In the genomic region with DNA sequence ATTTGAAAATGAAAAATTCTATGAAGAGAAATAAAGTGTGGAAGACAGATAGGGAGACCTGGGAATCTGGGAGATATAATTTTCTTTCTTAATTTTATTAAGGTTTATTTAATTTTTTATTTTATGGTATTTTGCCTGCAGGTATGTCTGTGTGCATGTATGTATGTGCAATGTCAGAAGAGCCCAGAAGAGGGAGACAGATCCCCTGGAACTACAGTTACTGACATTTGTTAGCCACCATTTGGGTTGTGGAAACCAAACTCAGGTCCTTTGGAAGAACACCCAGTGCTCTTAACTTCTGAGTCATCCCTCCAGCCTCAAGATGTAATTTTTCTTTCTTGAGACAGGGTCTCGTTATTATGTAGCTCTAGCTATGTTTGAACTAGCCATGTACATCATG, we compare ENCODE assay signal across 19 mouse cellular contexts. TPM values are rescaled to one million over a fixed set of nuclear protein-coding genes. Genes with fewer than 3 reads are reported as not detected.
DNase-seq lines count a peak whose midpoint lies in the region; ATAC-seq and TF ChIP-seq lines count a peak whose summit lies in the region.
"Had no signal": no experiment of that assay in that cellular context is flagged by ENCODE, and none has a peak within 500 bp of the region (broad histone marks: within the 10 kb centered on the region; RNA-seq: fewer than 3 reads in every experiment).

No protein-coding gene starts in this region.

- peak; percentile 47 for TF ChIP-seq CTCF in heart, adult 2 months (IDR thresholded peaks at IDR 0.05)
- peak; percentile 46 for TF ChIP-seq CTCF in lung, postnatal 0 days (IDR thresholded peaks at IDR 0.05)

- no peak for TF ChIP-seq EP300 in heart, adult 2 months (IDR thresholded peaks at IDR 0.05; ENCODE audit: insufficient read depth, low read depth, low read length)
- no peak for TF ChIP-seq EP300 in lung, postnatal 0 days (IDR thresholded peaks at IDR 0.05)

- no peak overlapping the region for H3K4me2 ChIP-seq in lung, postnatal 0 days (replicated peaks; ENCODE audit: low read depth, low read length)
- H3K4me2 ChIP-seq: heart, embryonic 15.5 days; hindbrain, embryonic 15.5 days; liver, embryonic 15.5 days had no signal

- WGBS in heart, adult 2 months = 76% methylated on average over 1 of the region's 1 CpGs
- 81% methylated on average over 1 of the region's 1 CpGs for WGBS in lung, postnatal 0 days

- H3K9me3 ChIP-seq in lung, postnatal 0 days (ENCODE audit: low read length) = no peaks in the 10 kb centered on the region
- H3K9me3 ChIP-seq: heart, embryonic 15.5 days; hindbrain, embryonic 15.5 days; liver, embryonic 15.5 days had no signal

- H3K27me3 ChIP-seq in heart, adult 2 months (ENCODE audit: control insufficient read depth, insufficient read depth, low read length) = peaks cover 15% of the 10 kb centered on the region
- peaks cover 28% of the 10 kb centered on the region for H3K27me3 ChIP-seq in lung, postnatal 0 days (replicated peaks; ENCODE audit: insufficient read depth, low read length)

- no peak overlapping the region for H3K27ac ChIP-seq in heart, adult 2 months
- no peak overlapping the region for H3K27ac ChIP-seq in lung, postnatal 0 days (ENCODE audit: low read length)
- H3K27ac ChIP-seq: heart, embryonic 15.5 days; hindbrain, embryonic 15.5 days; liver, embryonic 15.5 days had no signal

- intact Hi-C loops in heart, adult 2 months (cut with DNase I) = no loop called here
- intact Hi-C loops in heart, postnatal 36 days (cut with DNase I) = loop anchor here (10.0 kb wide), 1 partner anchor 544 kb away; no protein-coding TSS in a partner anchor

- no peak overlapping the region for H3K4me3 ChIP-seq in heart, adult 2 months
- no peak overlapping the region for H3K4me3 ChIP-seq in lung, postnatal 0 days (ENCODE audit: low read depth, low read length)
- H3K4me3 ChIP-seq: erythroblast, embryonic 14.5 days; heart, embryonic 15.5 days; hindbrain, embryonic 15.5 days; liver, embryonic 15.5 days had no signal

- no peaks in the 10 kb centered on the region for H3K79me2 ChIP-seq in heart, adult 2 months (replicated peaks; ENCODE audit: control insufficient read depth, insufficient read depth, low read length)

- H3K36me3 ChIP-seq in heart, adult 2 months (ENCODE audit: control insufficient read depth, insufficient read depth, low read length) = no peaks in the 10 kb centered on the region
- no peaks in the 10 kb centered on the region for H3K36me3 ChIP-seq in lung, postnatal 0 days (ENCODE audit: insufficient read depth, low read length)
- H3K36me3 ChIP-seq: heart, embryonic 15.5 days; hindbrain, embryonic 15.5 days; liver, embryonic 15.5 days had no signal

- TF ChIP-seq POLR2A in heart, adult 2 months (IDR thresholded peaks at IDR 0.05; ENCODE audit: insufficient read depth, low read depth, low read length) = no peak

- H3K9ac ChIP-seq in heart, adult 2 months (ENCODE audit: low read depth, low read length) = no peak overlapping the region
- H3K9ac ChIP-seq in lung, postnatal 0 days (replicated peaks; ENCODE audit: low read depth) = no peak overlapping the region
- H3K9ac ChIP-seq: heart, embryonic 15.5 days; hindbrain, embryonic 15.5 days; liver, embryonic 15.5 days had no signal

- no peaks in the 10 kb centered on the region for H3K4me1 ChIP-seq in heart, adult 2 months (ENCODE audit: control insufficient read depth, insufficient read depth, low read length)
- H3K4me1 ChIP-seq in lung, postnatal 0 days (ENCODE audit: insufficient read depth, low read depth, low read length) = no peaks in the 10 kb centered on the region
- H3K4me1 ChIP-seq: hindbrain, embryonic 15.5 days had no signal

- no peak for DNase-seq in heart, adult 2 months
- no peak for DNase-seq in heart, postnatal 36 days
- DNase-seq in lung, postnatal 0 days (ENCODE audit: low spot score) = no peak
- DNase-seq in lung, adult 18-20 months = no peak
- peak; percentile 69 for DNase-seq in R1 (ENCODE audit: low read depth, low spot score)
- DNase-seq in right cerebral cortex, postnatal 36 days (ENCODE audit: low spot score in 2 of 2) = no peak
- DNase-seq in kidney, postnatal 14 days = no peak
- DNase-seq: cerebellum, adult 11-12 months; layer of hippocampus, adult 9-11 months had no signal

- ATAC-seq in lung, postnatal 0 days = no peak

RNA-seq across cellular contexts. Expression of a gene that starts 15.9 kb away (rescaled TPM):
- total RNA-seq in heart, adult 2 months (2021) = not detected
- polyA plus RNA-seq in heart, adult 2 months (2012; rRNA removed) = 0.21 TPM in 1 of 2 replicates, not detected in the other
- total RNA-seq in heart, postnatal 36 days (2021) = not detected
- polyA plus RNA-seq in lung, postnatal 0 days (2015; fragmentation: Nextera tagmentation; extraction: Ambion mirVana) = 0.11 and 0.14 TPM in 2 replicates
- total RNA-seq: neutrophil, adult 5-6 weeks had no signal
- polyA plus RNA-seq: heart, embryonic 15.5 days; kidney, embryonic 14.5 days; liver, embryonic 15.5 days had no signal

RNA-seq across cellular contexts. Expression of a gene that starts 45.9 kb away (rescaled TPM):
- total RNA-seq in heart, adult 2 months (2021) = not detected
- polyA plus RNA-seq in heart, adult 2 months (2012; rRNA removed) = not detected in 2 replicates
- not detected for total RNA-seq in heart, postnatal 36 days (2021)
- polyA plus RNA-seq in lung, postnatal 0 days (2015; fragmentation: Nextera tagmentation; extraction: Ambion mirVana) = not detected in 2 replicates
- total RNA-seq: left cerebral cortex, postnatal 36 days; neutrophil, adult 5-6 weeks had no signal
- polyA plus RNA-seq: erythroblast, embryonic 14.5 days; frontal cortex, adult 2 months; gonadal fat pad, adult 2 months; heart, embryonic 15.5 days; hindbrain, embryonic 15.5 days; kidney, embryonic 14.5 days; liver, embryonic 15.5 days; urinary bladder, adult 2 months had no signal
